8 mouse cellular contexts compared by ENCODE assay signal in the genomic region with DNA sequence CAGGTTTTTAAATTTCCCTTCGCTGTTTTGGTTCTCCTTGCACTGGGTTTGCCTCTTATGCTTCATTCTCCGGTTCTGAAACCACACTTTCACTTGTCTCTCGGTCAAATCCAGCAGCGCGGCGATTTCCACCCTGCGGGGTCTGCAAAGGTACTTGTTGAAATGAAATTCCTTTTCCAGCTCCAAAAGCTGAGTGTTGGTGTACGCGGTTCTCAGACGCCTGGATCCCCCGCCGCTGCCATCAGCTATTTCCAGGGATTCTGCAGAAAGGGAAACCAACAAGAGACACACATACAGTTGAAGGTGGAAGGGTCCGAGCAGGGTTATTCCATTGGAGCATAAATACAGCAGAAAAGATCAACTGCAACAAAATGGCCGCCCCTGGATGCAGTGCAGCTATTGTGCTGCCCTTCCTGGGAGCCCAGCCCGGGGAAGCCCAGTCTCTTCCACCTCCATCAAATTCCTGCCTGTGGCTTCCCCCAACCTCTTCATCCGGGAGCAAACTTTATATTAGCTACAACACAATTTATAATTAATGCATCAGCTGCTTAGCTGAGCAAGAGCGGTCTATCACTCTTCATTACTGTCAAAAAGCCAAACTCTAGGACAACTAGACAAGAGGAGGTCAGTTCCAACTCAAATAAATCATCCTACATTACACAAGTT. TPM values are rescaled to one million over a fixed set of nuclear protein-coding genes. Genes with fewer than 3 reads are reported as not detected.
DNase-seq lines count a peak whose midpoint lies in the region; ATAC-seq lines count a peak whose summit lies in the region.

No protein-coding gene starts in this region.

- H3K4me2 ChIP-seq in intestine, embryonic 14.5 days (ENCODE audit: low read length), result peak overlapping the region; percentile 70

- peak overlapping the region; percentile 59 for H3K4me3 ChIP-seq in intestine, embryonic 14.5 days (ENCODE audit: low read depth, low read length)

- intact Hi-C loops in gastrocnemius, postnatal 14 days (cut with DNase I; ENCODE audit: low total_unique reads), result no loop called here

- 24% methylated on average over 17 of the region's 17 CpGs for WGBS in intestine, embryonic 14.5 days

- 0 out of 2 replicates have a peak, but pooled peaks have one; percentile 7 for ATAC-seq in intestine, embryonic 14.5 days (replicated peaks; ENCODE audit: low FRiP score, low TSS enrichment, low read depth)
- no peak for ATAC-seq in monocyte, adult 5-6 weeks (replicated peaks; ENCODE audit: insufficient number of reproducible peaks, low FRiP score, low TSS enrichment, poor library complexity, severe bottlenecking)

- H3K9me3 ChIP-seq in intestine, embryonic 14.5 days (ENCODE audit: control insufficient read depth, low read length), result no peaks in the 10 kb centered on the region

- peak overlapping the region; percentile 87 for H3K9ac ChIP-seq in intestine, embryonic 14.5 days (ENCODE audit: low read length)

- H3K27ac ChIP-seq in intestine, embryonic 14.5 days (ENCODE audit: low read depth), result peak overlapping the region; percentile 95

- H3K27me3 ChIP-seq in intestine, embryonic 14.5 days (replicated peaks; ENCODE audit: control insufficient read depth, insufficient read depth, low read length), result 0 out of 2 replicates have a peak, but pooled peaks cover 8% of the 10 kb centered on the region

- peak; percentile 27 for DNase-seq in kidney, adult 18-20 months
- DNase-seq in kidney, postnatal 36 days, result no peak
- peak; percentile 82 for DNase-seq in embryo, embryonic 9.5 days (ENCODE audit: extremely low spot score)
- peak; percentile 84 for DNase-seq in intestine, embryonic 14.5 days (ENCODE audit: low spot score)
- DNase-seq in lung, postnatal 10 days, result peak; percentile 73
- DNase-seq in urinary bladder, postnatal 10 days (ENCODE audit: low spot score), result no peak
- DNase-seq in gastrocnemius, postnatal 14 days, result no peak

- peaks cover 4% of the 10 kb centered on the region; the same call in 1 of the 2 replicates for H3K36me3 ChIP-seq in intestine, embryonic 14.5 days (ENCODE audit: control insufficient read depth, insufficient read depth, low read length)

- H3K4me1 ChIP-seq in intestine, embryonic 14.5 days (replicated peaks; ENCODE audit: control insufficient read depth, insufficient read depth, low read length), result peaks cover 43% of the 10 kb centered on the region

RNA-seq across cellular contexts. Expression of a gene that starts 1.1 kb away (rescaled TPM):
- 10.1 and 10.8 TPM in 2 replicates for polyA plus RNA-seq in intestine, embryonic 14.5 days (2014; fragmentation: Nextera tagmentation; extraction: Ambion mirVana)
- total RNA-seq in gastrocnemius, postnatal 14 days (2021), result under 1 TPM; 0.78 to 0.86 TPM
- not detected in 3 replicates for total RNA-seq in monocyte, adult 5-6 weeks (2017)

RNA-seq across cellular contexts. Expression of a gene that starts 5.4 kb away (rescaled TPM):
- polyA plus RNA-seq in intestine, embryonic 14.5 days (2014; fragmentation: Nextera tagmentation; extraction: Ambion mirVana), result 1.2 and 1.4 TPM in 2 replicates
- total RNA-seq in gastrocnemius, postnatal 14 days (2021), result under 1 TPM; 0.16 to 0.20 TPM
- total RNA-seq in monocyte, adult 5-6 weeks (2017), result not detected in 3 replicates

RNA-seq across cellular contexts. Expression of a gene that starts 13.8 kb away (rescaled TPM):
- 2.5 and 2.8 TPM in 2 replicates for polyA plus RNA-seq in intestine, embryonic 14.5 days (2014; fragmentation: Nextera tagmentation; extraction: Ambion mirVana)
- under 1 TPM; 0.08 to 0.11 TPM for total RNA-seq in gastrocnemius, postnatal 14 days (2021)
- not detected in 3 replicates for total RNA-seq in monocyte, adult 5-6 weeks (2017)

RNA-seq across cellular contexts. Expression of a gene that starts 28.1 kb away (rescaled TPM):
- polyA plus RNA-seq in intestine, embryonic 14.5 days (2014; fragmentation: Nextera tagmentation; extraction: Ambion mirVana), result 7.5 and 7.7 TPM in 2 replicates
- 1 to 10 TPM; 4.1 to 4.9 TPM for total RNA-seq in gastrocnemius, postnatal 14 days (2021)
- total RNA-seq in monocyte, adult 5-6 weeks (2017), result not detected in 3 replicates

RNA-seq across cellular contexts. Expression of a gene that starts 40.9 kb away (rescaled TPM):
- polyA plus RNA-seq in intestine, embryonic 14.5 days (2014; fragmentation: Nextera tagmentation; extraction: Ambion mirVana), result 30.1 and 34.1 TPM in 2 replicates
- total RNA-seq in gastrocnemius, postnatal 14 days (2021), result 1 to 10 TPM; 1.9 to 2.5 TPM
- 0.39 TPM in 1 of 3 replicates, not detected in the others for total RNA-seq in monocyte, adult 5-6 weeks (2017)

Comparison
In these comparisons a context has a peak if more than half of its experiments do, and no peak if none do; other contexts are left out.
1. DNase-seq: peak in kidney, adult 18-20 months (single experiment), embryo, embryonic 9.5 days (single experiment), intestine, embryonic 14.5 days (single experiment) and lung, postnatal 10 days (single experiment); none in kidney, postnatal 36 days (0 of 2), urinary bladder, postnatal 10 days (single experiment) and gastrocnemius, postnatal 14 days (single experiment).